Mouse (Mus musculus): ENCODE measurements around the gene Ttll13. TPM values are rescaled to one million over a fixed set of nuclear protein-coding genes. Genes with fewer than 3 reads are reported as not detected.
A peak's percentile ranks its signal among the peaks of the same experiment; 100 is the strongest.

Gene Ttll13
- total and polyA plus RNA-seq, 3 experiments, result 0.26 to 3.7 (median 3.3) TPM

DNA sequence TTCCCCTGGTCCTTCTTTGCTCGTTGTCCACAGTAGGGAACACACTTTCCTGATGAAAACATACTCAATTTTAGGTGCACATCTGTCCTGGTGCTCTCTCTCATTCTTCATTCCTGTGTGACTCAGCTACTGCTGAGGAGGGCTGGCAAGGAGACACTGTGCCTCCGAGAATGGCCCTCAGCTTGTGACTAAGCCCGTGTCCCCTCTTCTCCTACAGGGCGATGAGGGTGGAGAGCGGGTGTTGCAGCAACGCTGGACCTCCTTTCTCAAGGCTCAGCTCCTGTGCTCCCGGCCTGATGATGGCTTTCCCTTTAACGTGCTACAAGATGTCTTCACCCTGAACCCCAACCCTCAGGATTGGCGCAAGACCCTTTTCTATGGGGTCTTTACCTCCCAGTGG lies 27.5 kb upstream of the Ttll13 start:
- TF ChIP-seq TAL1 (conservative IDR thresholded peaks at IDR 0.05; ENCODE audit: low read depth, low read length) (no peak), GATA2 (IDR thresholded peaks at IDR 0.05; ENCODE audit: borderline replicate concordance, low read depth, low read length) (no peak), CTCF (IDR thresholded peaks at IDR 0.05; ENCODE audit: low read depth, low read length) (no peak), GATA1 (IDR thresholded peaks at IDR 0.05; ENCODE audit: borderline replicate concordance, low read length) (no peak), POLR2AphosphoS5 (IDR thresholded peaks at IDR 0.05; ENCODE audit: insufficient replicate concordance, low read depth, low read length) (no peak)
- Histone ChIP-seq H3K4me1 (ENCODE audit: insufficient read depth, low read depth, low read length) (peaks cover 35% of the 10 kb centered on the region), H3K9me3 (replicated peaks) (no peaks in the 10 kb centered on the region), H3K4me3 (ENCODE audit: low read depth, low read length) (no peak overlapping the region), H3K27me3 (ENCODE audit: insufficient read depth, low read length) (no peaks in the 10 kb centered on the region; the same call in 1 of the 2 replicates), H3K36me3 (replicated peaks) (peaks cover 98% of the 10 kb centered on the region)
- ATAC-seq (ENCODE audit: extremely low read depth, insufficient number of reproducible peaks, low FRiP score, poor library complexity, severe bottlenecking), result no peak
- no peak for DNase-seq (ENCODE audit: low spot score)

- H3K27me3 ChIP-seq (ENCODE audit: insufficient read depth, low read length), result no peaks in the 10 kb centered on the region; the same call in 1 of the 2 replicates
- DNase-seq (ENCODE audit: low spot score) (no peak), ATAC-seq (ENCODE audit: extremely low read depth, insufficient number of reproducible peaks, low FRiP score, poor library complexity, severe bottlenecking) (no peak)
- TF ChIP-seq GATA1 (IDR thresholded peaks at IDR 0.05; ENCODE audit: borderline replicate concordance, low read length) (no peak), POLR2AphosphoS5 (IDR thresholded peaks at IDR 0.05; ENCODE audit: insufficient replicate concordance, low read depth, low read length) (no peak), TAL1 (conservative IDR thresholded peaks at IDR 0.05; ENCODE audit: low read depth, low read length) (no peak), GATA2 (IDR thresholded peaks at IDR 0.05; ENCODE audit: borderline replicate concordance, low read depth, low read length) (no peak), CTCF (IDR thresholded peaks at IDR 0.05; ENCODE audit: low read depth, low read length) (no peak)
- no peaks in the 10 kb centered on the region for H3K9me3 ChIP-seq (replicated peaks)
- peaks cover 30% of the 10 kb centered on the region for H3K4me1 ChIP-seq (ENCODE audit: insufficient read depth, low read depth, low read length)
- H3K4me3 ChIP-seq (ENCODE audit: low read depth, low read length), result no peak overlapping the region
- peaks cover 98% of the 10 kb centered on the region for H3K36me3 ChIP-seq (replicated peaks)
Observed at GRCm38 (mm10) chr7:80220237-80220797, 25.9 kb upstream of the Ttll13 start.

DNA sequence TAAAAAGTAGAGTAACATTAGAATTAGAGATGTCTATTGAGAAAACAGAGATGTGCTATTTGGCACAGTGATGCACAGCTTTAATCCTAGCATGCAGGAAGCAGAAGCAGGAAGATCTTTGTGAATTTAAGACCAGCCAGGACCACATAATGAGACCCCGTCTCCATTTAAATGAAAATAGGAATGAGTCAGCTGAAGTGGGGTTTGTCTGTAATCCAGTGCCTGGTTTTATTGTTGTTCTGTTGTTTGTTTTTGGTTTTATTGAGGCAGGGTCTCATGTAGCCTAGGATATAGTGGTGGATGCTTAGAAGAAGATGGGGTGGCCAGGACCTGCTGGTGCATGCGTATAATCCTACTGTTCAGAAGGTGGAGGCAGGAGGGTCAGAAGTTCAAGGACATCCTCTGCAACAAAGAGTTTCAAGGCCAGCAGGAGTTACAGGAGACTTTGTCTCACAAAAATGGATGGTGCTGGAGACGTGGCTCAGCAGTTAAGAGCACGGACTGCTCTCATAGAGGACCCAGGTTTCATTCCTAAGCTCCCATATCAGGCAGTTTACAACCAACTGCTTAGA lies 24.9 kb upstream of the Ttll13 start:
- DNase-seq (ENCODE audit: low spot score) (no peak), ATAC-seq (ENCODE audit: extremely low read depth, insufficient number of reproducible peaks, low FRiP score, poor library complexity, severe bottlenecking) (no peak)
- H3K4me3 ChIP-seq (ENCODE audit: low read depth, low read length), result no peak overlapping the region
- H3K4me1 ChIP-seq (ENCODE audit: insufficient read depth, low read depth, low read length), result peaks cover 23% of the 10 kb centered on the region
- peaks cover 97% of the 10 kb centered on the region for H3K36me3 ChIP-seq (replicated peaks)
- TF ChIP-seq POLR2AphosphoS5 (IDR thresholded peaks at IDR 0.05; ENCODE audit: insufficient replicate concordance, low read depth, low read length) (no peak), TAL1 (conservative IDR thresholded peaks at IDR 0.05; ENCODE audit: low read depth, low read length) (no peak), GATA2 (IDR thresholded peaks at IDR 0.05; ENCODE audit: borderline replicate concordance, low read depth, low read length) (no peak), GATA1 (IDR thresholded peaks at IDR 0.05; ENCODE audit: borderline replicate concordance, low read length) (no peak), CTCF (IDR thresholded peaks at IDR 0.05; ENCODE audit: low read depth, low read length) (no peak)
- no peaks in the 10 kb centered on the region for H3K9me3 ChIP-seq (replicated peaks)
- no peaks in the 10 kb centered on the region; the same call in 1 of the 2 replicates for H3K27me3 ChIP-seq (ENCODE audit: insufficient read depth, low read length)

- ATAC-seq (ENCODE audit: extremely low read depth, insufficient number of reproducible peaks, low FRiP score, poor library complexity, severe bottlenecking) (no peak), DNase-seq (ENCODE audit: low spot score) (no peak)
- Histone ChIP-seq H3K4me3 (ENCODE audit: low read depth, low read length) (no peak overlapping the region), H3K36me3 (replicated peaks) (peaks cover 82% of the 10 kb centered on the region), H3K9me3 (replicated peaks) (no peaks in the 10 kb centered on the region), H3K4me1 (ENCODE audit: insufficient read depth, low read depth, low read length) (peaks cover 49% of the 10 kb centered on the region), H3K27me3 (ENCODE audit: insufficient read depth, low read length) (no peaks in the 10 kb centered on the region)
- TF ChIP-seq CTCF (IDR thresholded peaks at IDR 0.05; ENCODE audit: low read depth, low read length) (0 out of 2 replicates have a peak, but pooled peaks have one; percentile 15), TAL1 (conservative IDR thresholded peaks at IDR 0.05; ENCODE audit: low read depth, low read length) (no peak)
Observed at GRCm38 (mm10) chr7:80227065-80227464, 19.1 kb upstream of the Ttll13 start.

GRCm38 (mm10) chr7:80230196-80230595 lies 16.0 kb upstream of the Ttll13 start:
- Histone ChIP-seq H3K36me3 (replicated peaks) (peaks cover 57% of the 10 kb centered on the region), H3K4me1 (ENCODE audit: insufficient read depth, low read depth, low read length) (peaks cover 52% of the 10 kb centered on the region), H3K4me3 (ENCODE audit: low read depth, low read length) (no peak overlapping the region), H3K27me3 (ENCODE audit: insufficient read depth, low read length) (no peaks in the 10 kb centered on the region), H3K9me3 (replicated peaks) (no peaks in the 10 kb centered on the region)
- TF ChIP-seq CTCF (IDR thresholded peaks at IDR 0.05; ENCODE audit: low read depth, low read length), result no peak
- no peak for TF ChIP-seq POLR2AphosphoS5 (IDR thresholded peaks at IDR 0.05; ENCODE audit: insufficient replicate concordance, low read depth, low read length)
- TF ChIP-seq TAL1 (conservative IDR thresholded peaks at IDR 0.05; ENCODE audit: low read depth, low read length), result no peak
- TF ChIP-seq GATA2 (IDR thresholded peaks at IDR 0.05; ENCODE audit: borderline replicate concordance, low read depth, low read length), result no peak
- TF ChIP-seq GATA1 (IDR thresholded peaks at IDR 0.05; ENCODE audit: borderline replicate concordance, low read length), result no peak
- ATAC-seq (ENCODE audit: extremely low read depth, insufficient number of reproducible peaks, low FRiP score, poor library complexity, severe bottlenecking) (no peak), DNase-seq (ENCODE audit: low spot score) (no peak)

DNA sequence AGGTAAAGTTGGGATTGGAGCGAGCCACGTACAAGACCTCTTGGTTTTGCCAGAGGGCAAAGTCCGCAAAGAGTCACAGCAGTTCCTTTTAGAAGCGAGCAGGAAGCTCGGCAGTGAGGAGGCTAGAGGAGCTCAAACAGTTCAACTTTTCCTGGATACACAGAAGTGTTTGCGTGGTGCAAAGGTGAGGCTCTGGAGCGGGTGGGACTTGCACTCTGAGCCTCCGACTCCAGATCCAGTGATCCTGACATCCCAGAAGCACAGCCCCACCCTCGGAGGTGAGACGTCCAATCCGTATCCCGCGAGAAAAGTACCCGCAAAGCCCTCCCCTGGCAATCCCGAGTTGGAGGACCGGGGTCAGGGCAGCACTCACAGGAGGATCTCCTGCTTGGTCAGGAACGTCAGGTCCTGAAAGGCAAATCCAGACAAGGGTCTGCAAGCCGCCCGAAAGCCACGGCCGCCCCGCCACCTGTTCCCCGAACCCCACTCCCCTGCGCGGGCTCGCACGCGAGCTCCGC lies 14.1 kb upstream of the Ttll13 start:
- H3K4me3 ChIP-seq (ENCODE audit: low read depth, low read length), result peak overlapping the region; percentile 83
- TF ChIP-seq CTCF (IDR thresholded peaks at IDR 0.05; ENCODE audit: low read depth, low read length) (no peak), GATA1 (IDR thresholded peaks at IDR 0.05; ENCODE audit: borderline replicate concordance, low read length) (no peak), GATA2 (IDR thresholded peaks at IDR 0.05; ENCODE audit: borderline replicate concordance, low read depth, low read length) (no peak), POLR2AphosphoS5 (IDR thresholded peaks at IDR 0.05; ENCODE audit: insufficient replicate concordance, low read depth, low read length) (no peak), TAL1 (conservative IDR thresholded peaks at IDR 0.05; ENCODE audit: low read depth, low read length) (no peak)
- no peaks in the 10 kb centered on the region for H3K9me3 ChIP-seq (replicated peaks)
- DNase-seq (ENCODE audit: low spot score), result no peak
- H3K4me1 ChIP-seq (ENCODE audit: insufficient read depth, low read depth, low read length), result peaks cover 52% of the 10 kb centered on the region
- no peaks in the 10 kb centered on the region for H3K27me3 ChIP-seq (ENCODE audit: insufficient read depth, low read length)
- H3K36me3 ChIP-seq (replicated peaks), result peaks cover 57% of the 10 kb centered on the region
- no peak for ATAC-seq (ENCODE audit: extremely low read depth, insufficient number of reproducible peaks, low FRiP score, poor library complexity, severe bottlenecking)
